Mouse (Mus musculus) liver, postnatal 0 days (tissue): ENCODE results near the gene Glb1. TPM values are rescaled to one million over a fixed set of nuclear protein-coding genes. Genes with fewer than 3 reads are reported as not detected.

Source experiments
- ATAC-seq: fragments of 200-750 bp; cut with Nextera tagmentation; 2 replicates; pipeline ENCODE4 v1.8.0; 2017; ENCODE audit warnings: mild to moderate bottlenecking, moderate library complexity
- DNase-seq: peaks from one replicate; pipeline ENCODE4 v3.0.0-alpha.2; 2016
- H3K27ac ChIP-seq: fragments of 300-500 bp; sonication (generic); 2 replicates; pipeline ENCODE4 v1.5.1; 2014; ENCODE audit warnings: antibody characterized with exemption, moderate library complexity, mild to moderate bottlenecking, low read depth
- H3K27me3 ChIP-seq: fragments of 300-500 bp; sonication (generic); 2 replicates; pipeline ENCODE4 v1.6.1; 2014; ENCODE audit warnings: low read length, control low read depth, mixed read lengths; ENCODE audit not compliant: insufficient read depth
- H3K36me3 ChIP-seq: fragments of 300-500 bp; sonication (generic); replicated peaks from 2 replicates; pipeline ENCODE4 v1.6.1; 2014; ENCODE audit warnings: mild to moderate bottlenecking, control low read depth, low read length, moderate library complexity, mixed read lengths; ENCODE audit not compliant: insufficient read depth
- H3K4me1 ChIP-seq: fragments of 300-500 bp; sonication (generic); 2 replicates; pipeline ENCODE4 v1.6.1; 2014; ENCODE audit warnings: antibody characterized with exemption, mild to moderate bottlenecking, control low read depth; ENCODE audit not compliant: insufficient read depth
- H3K4me2 ChIP-seq: fragments of 300-500 bp; sonication (generic); 2 replicates; pipeline ENCODE4 v1.6.1; 2014; ENCODE audit warnings: low read depth, mild to moderate bottlenecking, low read length, moderate library complexity, mixed read lengths
- H3K4me3 ChIP-seq: fragments of 300-500 bp; sonication (generic); 2 replicates; pipeline ENCODE4 v1.5.1; 2014; ENCODE audit warnings: low read depth, low read length
- H3K9ac ChIP-seq: fragments of 300-500 bp; sonication (generic); replicated peaks from 2 replicates; pipeline ENCODE4 v1.6.1; 2014; ENCODE audit warnings: mild to moderate bottlenecking, moderate library complexity
- H3K9me3 ChIP-seq: fragments of 300-500 bp; sonication (generic); 2 replicates; pipeline ENCODE4 v1.6.1; 2016; ENCODE audit warnings: mild to moderate bottlenecking, control low read depth, low read length, mixed read lengths
- CTCF ChIP-seq: sonication (generic); IDR thresholded peaks from 2 replicates; pipeline ENCODE4 v1.5.1; 2016; ENCODE audit warnings: antibody characterized with exemption, low read depth
- EP300 ChIP-seq: IDR thresholded peaks from 2 replicates; pipeline ENCODE4 v1.6.1; 2016; ENCODE audit warnings: antibody characterized with exemption, low read depth, mild to moderate bottlenecking
- WGBS: fragments of 180-500 bp; shearing (Covaris S2); extraction: QIAGEN DNeasy Blood & Tissue Kit; methylation state at CpG from one replicate; pipeline ENCODE4 v1.1.7; 2014; ENCODE audit not compliant: insufficient replicate concordance; 5-methylcytosine and 5-hydroxymethylcytosine counted together
- polyA plus RNA-seq: library from polyadenylated mRNA; unstranded; fragments of >200 nt; fragmentation: Nextera tagmentation; extraction: Ambion mirVana; gene quantifications from 2 replicates; pipeline ENCODE4 v1.2.1, GENCODE M21; 2015

Glb1 gene
- polyA plus RNA-seq, 1 experiment from 2014 or later = 10.3 TPM

GRCm38 (mm10) chr9:114410313-114410862, 9.5 kb downstream of the Glb1 start:
- no peak for ATAC-seq
- H3K27ac ChIP-seq = no peak overlapping the region
- no peaks in the 10 kb centered on the region for H3K4me1 ChIP-seq
- DNase-seq = no peak
- WGBS = 93% methylated on average over 11 of the region's 11 CpGs
- H3K27me3 ChIP-seq = no peaks in the 10 kb centered on the region
- peaks cover 27% of the 10 kb centered on the region for H3K36me3 ChIP-seq
- no peak for TF ChIP-seq EP300
- no peak for TF ChIP-seq CTCF
- 0 out of 2 replicates have a peak, but pooled peaks cover 2% of the 10 kb centered on the region for H3K9me3 ChIP-seq
- H3K4me3 ChIP-seq = no peak overlapping the region
- no peak overlapping the region for H3K9ac ChIP-seq
- no peak overlapping the region for H3K4me2 ChIP-seq

- H3K27me3 ChIP-seq = no peaks in the 10 kb centered on the region
- DNase-seq = no peak
- no peak overlapping the region for H3K27ac ChIP-seq
- ATAC-seq = no peak
- H3K4me3 ChIP-seq = no peak overlapping the region
- no peaks in the 10 kb centered on the region for H3K4me1 ChIP-seq
- no peak overlapping the region for H3K4me2 ChIP-seq
- H3K9me3 ChIP-seq = 0 out of 2 replicates have a peak, but pooled peaks cover 2% of the 10 kb centered on the region
- no peak overlapping the region for H3K9ac ChIP-seq
- peaks cover 22% of the 10 kb centered on the region for H3K36me3 ChIP-seq
- 89% methylated on average over 5 of the region's 5 CpGs for WGBS
- TF ChIP-seq EP300 = no peak
- TF ChIP-seq CTCF = no peak
Measured at GRCm38 (mm10) chr9:114411295-114411694, 10.4 kb downstream of the Glb1 start.

GRCm38 (mm10) chr9:114412406-114412805, 11.5 kb downstream of the Glb1 start:
- H3K27ac ChIP-seq = no peak overlapping the region
- H3K4me1 ChIP-seq = peaks cover 3% of the 10 kb centered on the region; the same call in 1 of the 2 replicates
- H3K36me3 ChIP-seq = peaks cover 20% of the 10 kb centered on the region
- no peak overlapping the region for H3K4me2 ChIP-seq
- H3K4me3 ChIP-seq = no peak overlapping the region
- H3K27me3 ChIP-seq = no peaks in the 10 kb centered on the region
- no peak overlapping the region for H3K9ac ChIP-seq
- ATAC-seq (no peak), DNase-seq (no peak)
- 0 out of 2 replicates have a peak, but pooled peaks cover 2% of the 10 kb centered on the region for H3K9me3 ChIP-seq
- no peak for TF ChIP-seq CTCF
- no peak for TF ChIP-seq EP300
- 78% methylated on average over 9 of the region's 9 CpGs for WGBS

GRCm38 (mm10) chr9:114413866-114414265, 13.0 kb downstream of the Glb1 start:
- H3K4me2 ChIP-seq = no peak overlapping the region
- WGBS = 73% methylated on average over 12 of the region's 12 CpGs
- H3K36me3 ChIP-seq = peaks cover 10% of the 10 kb centered on the region
- TF ChIP-seq CTCF = no peak
- TF ChIP-seq EP300 = no peak
- no peak for ATAC-seq
- H3K4me1 ChIP-seq = peaks cover 3% of the 10 kb centered on the region; the same call in 1 of the 2 replicates
- DNase-seq = no peak
- H3K9me3 ChIP-seq = 0 out of 2 replicates have a peak, but pooled peaks cover 2% of the 10 kb centered on the region
- no peak overlapping the region for H3K9ac ChIP-seq
- no peak overlapping the region for H3K4me3 ChIP-seq
- H3K27me3 ChIP-seq = no peaks in the 10 kb centered on the region
- no peak overlapping the region for H3K27ac ChIP-seq

GRCm38 (mm10) chr9:114415701-114416100, 14.8 kb downstream of the Glb1 start:
- TF ChIP-seq CTCF (peak; percentile 92), EP300 (no peak)
- Histone ChIP-seq H3K36me3 (no peaks in the 10 kb centered on the region), H3K27me3 (no peaks in the 10 kb centered on the region), H3K9ac (no peak overlapping the region), H3K27ac (no peak overlapping the region), H3K4me3 (no peak overlapping the region), H3K9me3 (0 out of 2 replicates have a peak, but pooled peaks cover 2% of the 10 kb centered on the region), H3K4me1 (peaks cover 3% of the 10 kb centered on the region; the same call in 1 of the 2 replicates), H3K4me2 (no peak overlapping the region)
- ATAC-seq (no peak), DNase-seq (peak; percentile 55)
- 29% methylated on average over 11 of the region's 11 CpGs for WGBS

- DNase-seq = no peak
- peak; percentile 39; the same call in 1 of the 2 replicates for ATAC-seq
Measured at GRCm38 (mm10) chr9:114416646-114417517, 16.0 kb downstream of the Glb1 start.

More at GRCm38 (mm10) chr9:114416646-114417517, 16.0 kb downstream of the Glb1 start:
- H3K9me3 ChIP-seq = no peaks in the 10 kb centered on the region
- no peak overlapping the region for H3K9ac ChIP-seq
- H3K4me3 ChIP-seq = no peak overlapping the region
- no peaks in the 10 kb centered on the region for H3K36me3 ChIP-seq
- H3K27me3 ChIP-seq = no peaks in the 10 kb centered on the region
- H3K27ac ChIP-seq = no peak overlapping the region
- TF ChIP-seq CTCF = no peak
- H3K4me1 ChIP-seq = peaks cover 3% of the 10 kb centered on the region; the same call in 1 of the 2 replicates
- 76% methylated on average over 21 of the region's 21 CpGs for WGBS
- H3K4me2 ChIP-seq = no peak overlapping the region; the same call in 1 of the 2 replicates
